Mouse (Mus musculus) lung, adult 2 months (tissue): ENCODE measurements around the gene Mllt10.

Experiments
- CTCF ChIP-seq: fragments of 200-500 bp; IDR thresholded peaks from 2 replicates; pipeline ENCODE4 v1.5.1; 2011; ENCODE audit warnings: mild to moderate bottlenecking, low read length, control low read depth; ENCODE audit not compliant: insufficient read depth
- POLR2A ChIP-seq: fragments of 200-500 bp; IDR thresholded peaks from 2 replicates; pipeline ENCODE4 v1.6.1; 2011; ENCODE audit warnings: low read depth, mild to moderate bottlenecking, control low read depth, low read length, borderline replicate concordance; ENCODE audit errors: extremely low read depth

GRCm38 (mm10) chr2:18231143-18231542 is 176.1 kb downstream of the Mllt10 start:
- TF ChIP-seq CTCF (no peak), POLR2A (no peak)
